ENCODE assay signal across 14 mouse cellular contexts in genomic region chr5:64478599-64479214, GRCm38 (mm10).
DNase-seq lines count a peak whose midpoint lies in the region; ATAC-seq and TF ChIP-seq lines count a peak whose summit lies in the region.
"Had no signal": no experiment of that assay in that cellular context is flagged by ENCODE, and none has a peak within 500 bp of the region (broad histone marks: within the 10 kb centered on the region; RNA-seq: fewer than 3 reads in every experiment).

No protein-coding gene starts in this region.

- H3K4me1 ChIP-seq in kidney, adult 2 months (ENCODE audit: control insufficient read depth, insufficient read depth, low read length): no peaks in the 10 kb centered on the region; the same call in 1 of the 2 replicates
- H3K4me1 ChIP-seq in stomach, postnatal 0 days (replicated peaks; ENCODE audit: control insufficient read depth, insufficient read depth): no peaks in the 10 kb centered on the region

- TF ChIP-seq POLR2A in kidney, adult 2 months (IDR thresholded peaks at IDR 0.05; ENCODE audit: low read depth, low read length): no peak
- no peak for TF ChIP-seq POLR2A in brain, embryonic 14.5 days (IDR thresholded peaks at IDR 0.05; ENCODE audit: borderline replicate concordance, extremely low read depth, insufficient read depth, insufficient read length, poor library complexity, severe bottlenecking)

- DNase-seq in kidney, adult 2 months: no peak
- no peak for DNase-seq in kidney, adult 8-10 months
- DNase-seq in thymus, postnatal 14 days: peak; percentile 37
- DNase-seq in thymus, postnatal 25 days: no peak
- DNase-seq in brain, embryonic 14.5 days (ENCODE audit: low read depth): peak; percentile 74
- DNase-seq in stomach, postnatal 0 days (ENCODE audit: low spot score): no peak
- DNase-seq in right cerebral cortex, adult 2 months (ENCODE audit: low spot score in 2 of 2): no peak
- DNase-seq in testis, postnatal 10 days (ENCODE audit: low spot score): no peak
- DNase-seq: adrenal gland, postnatal 25 days; cerebellum, adult 8-10 months; gastrocnemius, postnatal 36 days; heart, postnatal 10 days; lung, postnatal 10 days had no signal

- TF ChIP-seq CTCF in kidney, adult 2 months (conservative IDR thresholded peaks at IDR 0.05; ENCODE audit: insufficient read depth, insufficient read length, low read depth, low read length): peak; percentile 24; the same call in 1 of the 2 replicates
- TF ChIP-seq CTCF in brain, embryonic 14.5 days (IDR thresholded peaks at IDR 0.05; ENCODE audit: borderline replicate concordance, extremely low read depth, insufficient read depth, insufficient read length): no peak
- peak; percentile 26; the same call in 1 of the 2 replicates for TF ChIP-seq CTCF in stomach, postnatal 0 days (IDR thresholded peaks at IDR 0.05; ENCODE audit: low read depth)

- H3K4me3 ChIP-seq in kidney, adult 2 months (ENCODE audit: insufficient read depth, low read depth, low read length): no peak overlapping the region
- H3K4me3 ChIP-seq in stomach, postnatal 0 days (ENCODE audit: low read depth, low read length): no peak overlapping the region
- H3K4me3 ChIP-seq: embryonic facial prominence, embryonic 13.5 days had no signal

- H3K4me2 ChIP-seq in stomach, postnatal 0 days (replicated peaks; ENCODE audit: low read depth): no peak overlapping the region
- H3K4me2 ChIP-seq: embryonic facial prominence, embryonic 13.5 days had no signal

- no peaks in the 10 kb centered on the region for H3K9me3 ChIP-seq in stomach, postnatal 0 days (ENCODE audit: control insufficient read depth, low read length)
- H3K9me3 ChIP-seq: embryonic facial prominence, embryonic 13.5 days had no signal

- 49% methylated on average over 10 of the region's 10 CpGs for WGBS in kidney, adult 2 months
- WGBS in stomach, postnatal 0 days: 77% methylated on average over 10 of the region's 10 CpGs

- TF ChIP-seq EP300 in stomach, postnatal 0 days (optimal IDR thresholded peaks at IDR 0.05): no peak

- H3K27ac ChIP-seq in kidney, adult 2 months (ENCODE audit: insufficient read depth, low read depth, low read length): no peak overlapping the region
- no peak overlapping the region for H3K27ac ChIP-seq in stomach, postnatal 0 days (replicated peaks)
- H3K27ac ChIP-seq: embryonic facial prominence, embryonic 13.5 days had no signal

- no peaks in the 10 kb centered on the region for H3K27me3 ChIP-seq in kidney, adult 2 months (replicated peaks; ENCODE audit: control insufficient read depth, insufficient read depth, low read length)
- no peaks in the 10 kb centered on the region for H3K27me3 ChIP-seq in stomach, postnatal 0 days (ENCODE audit: control insufficient read depth, insufficient read depth, low read length)
- H3K27me3 ChIP-seq: embryonic facial prominence, embryonic 13.5 days had no signal

- H3K36me3 ChIP-seq in kidney, adult 2 months (ENCODE audit: control insufficient read depth, insufficient read depth, low read length): no peaks in the 10 kb centered on the region
- H3K36me3 ChIP-seq in stomach, postnatal 0 days (ENCODE audit: control insufficient read depth, insufficient read depth, low read length): no peaks in the 10 kb centered on the region
- H3K36me3 ChIP-seq: embryonic facial prominence, embryonic 13.5 days had no signal

- no peak for ATAC-seq in stomach, postnatal 0 days (ENCODE audit: low FRiP score, low TSS enrichment)

- no peak overlapping the region for H3K9ac ChIP-seq in stomach, postnatal 0 days (ENCODE audit: low read length)
- H3K9ac ChIP-seq: embryonic facial prominence, embryonic 13.5 days had no signal

Comparison
In these comparisons a context has a peak if more than half of its experiments do, and no peak if none do; other contexts are left out.
1. DNase-seq: peak in thymus, postnatal 14 days (single experiment) and brain, embryonic 14.5 days (single experiment); none in kidney, adult 2 months (single experiment), kidney, adult 8-10 months (0 of 2), thymus, postnatal 25 days (single experiment), stomach, postnatal 0 days (single experiment), right cerebral cortex, adult 2 months (0 of 2) and testis, postnatal 10 days (single experiment).